Mouse (Mus musculus) MEL (cell line): ENCODE data around the gene Rdh5. TPM values are rescaled to one million over a fixed set of nuclear protein-coding genes. Genes with fewer than 3 reads are reported as not detected.

Source experiments
- DNase-seq: peaks from one replicate; pipeline ENCODE4 v3.0.0; 2011; ENCODE audit warnings: low read depth, low spot score
- H3K27ac ChIP-seq: 2 replicates; pipeline ENCODE4 v1.5.1; 2012; ENCODE audit warnings: low read depth, mild to moderate bottlenecking, control low read depth, low read length, moderate library complexity; ENCODE audit not compliant: control insufficient read depth
- H3K27me3 ChIP-seq, 2 experiments: fragments of 150-350 bp in 1 of 2; sonication (generic) in 1 of 2; 2 replicates each; pipeline ENCODE4 v1.6.1; 2012; ENCODE audit warnings: low read length in 2 of 2, mild to moderate bottlenecking in 2 of 2, improper control_type of control experiment in 1 of 2, moderate library complexity in 1 of 2; ENCODE audit not compliant: insufficient read depth in 2 of 2, control insufficient read depth in 1 of 2
- H3K36me3 ChIP-seq, 2 experiments: 2 replicates each; pipeline ENCODE4 v1.6.1; 2012 to 2014; ENCODE audit warnings: low read length in 2 of 2, improper control_type of control experiment in 1 of 2, inconsistent platforms in 1 of 2, mild to moderate bottlenecking in 1 of 2; ENCODE audit not compliant: insufficient read depth in 2 of 2, control insufficient read depth in 1 of 2
- H3K4me1 ChIP-seq, 2 experiments: fragments of 150-350 bp in 1 of 2; sonication (generic) in 1 of 2; 2 replicates each; pipeline ENCODE4 v1.6.1; 2012; ENCODE audit warnings: low read length in 2 of 2, improper control_type of control experiment in 1 of 2, mild to moderate bottlenecking in 1 of 2; ENCODE audit not compliant: insufficient read depth in 2 of 2, control insufficient read depth in 1 of 2
- H3K4me3 ChIP-seq, 2 experiments: fragments of 150-350 bp in 1 of 2; sonication (generic) in 1 of 2; 2 replicates each; pipeline ENCODE4 v1.5.1; 2012; ENCODE audit warnings: low read depth in 2 of 2, low read length in 2 of 2, mild to moderate bottlenecking in 2 of 2, moderate library complexity in 2 of 2, control low read depth in 1 of 2, improper control_type of control experiment in 1 of 2; ENCODE audit not compliant: control insufficient read depth in 1 of 2, insufficient read depth in 1 of 2
- H3K79me2 ChIP-seq: 2 replicates; pipeline ENCODE4 v1.6.1; 2012; ENCODE audit warnings: mild to moderate bottlenecking, low read length, moderate library complexity; ENCODE audit not compliant: control insufficient read depth, poor library complexity, insufficient read depth
- H3K9ac ChIP-seq: 2 replicates; pipeline ENCODE4 v1.6.1; 2012; ENCODE audit warnings: low read depth, mild to moderate bottlenecking, control low read depth, low read length, moderate library complexity; ENCODE audit not compliant: control insufficient read depth, poor library complexity, severe bottlenecking
- H3K9me3 ChIP-seq: fragments of 150-350 bp; sonication (generic); replicated peaks from 2 replicates; pipeline ENCODE4 v1.6.1; 2012; ENCODE audit warnings: mild to moderate bottlenecking, low read length, improper control_type of control experiment, moderate library complexity; ENCODE audit not compliant: insufficient read depth
- BHLHE40 ChIP-seq: IDR thresholded peaks from 2 replicates; pipeline ENCODE4 v1.6.1; 2012; ENCODE audit warnings: low read depth, mild to moderate bottlenecking, inconsistent platforms, low read length, improper control_type of control experiment, borderline replicate concordance
- CHD1 ChIP-seq: IDR thresholded peaks from 2 replicates; pipeline ENCODE4 v1.6.1; 2012; ENCODE audit warnings: low read depth, mild to moderate bottlenecking, inconsistent platforms, low read length, improper control_type of control experiment
- CHD2 ChIP-seq: IDR thresholded peaks from 2 replicates; pipeline ENCODE4 v1.6.1; 2011; ENCODE audit warnings: low read length, improper control_type of control experiment
- E2F4 ChIP-seq: IDR thresholded peaks from 2 replicates; pipeline ENCODE4 v1.6.1; 2011; ENCODE audit warnings: low read depth, low read length, improper control_type of control experiment, borderline replicate concordance
- ELF1 ChIP-seq: IDR thresholded peaks from 2 replicates; pipeline ENCODE4 v1.6.1; 2014; ENCODE audit warnings: low read depth, mild to moderate bottlenecking, inconsistent platforms, low read length, improper control_type of control experiment, moderate library complexity
- EP300 ChIP-seq, 2 experiments: IDR thresholded peaks; 2 replicates each; pipeline ENCODE4 v1.6.1; 2011; ENCODE audit warnings: improper control_type of control experiment in 2 of 2, low read length in 2 of 2, low read depth in 1 of 2, mild to moderate bottlenecking in 1 of 2
- ETS1 ChIP-seq: IDR thresholded peaks from 2 replicates; pipeline ENCODE4 v1.6.1; 2012; ENCODE audit warnings: low read depth, mild to moderate bottlenecking, inconsistent platforms, low read length, improper control_type of control experiment, moderate library complexity
- GABPA ChIP-seq: IDR thresholded peaks from 2 replicates; pipeline ENCODE4 v1.6.1; 2012; ENCODE audit warnings: low read depth, mild to moderate bottlenecking, inconsistent platforms, low read length, improper control_type of control experiment, moderate library complexity
- HCFC1 ChIP-seq: IDR thresholded peaks from 2 replicates; pipeline ENCODE4 v1.6.1; 2012; ENCODE audit warnings: low read depth, mild to moderate bottlenecking, inconsistent platforms, low read length, improper control_type of control experiment, moderate library complexity
- MAFK ChIP-seq: IDR thresholded peaks from 2 replicates; pipeline ENCODE4 v1.6.1; 2011; ENCODE audit warnings: low read depth, mild to moderate bottlenecking, low read length, improper control_type of control experiment, borderline replicate concordance
- MAZ ChIP-seq: IDR thresholded peaks from 2 replicates; pipeline ENCODE4 v1.6.1; 2012; ENCODE audit warnings: low read depth, mild to moderate bottlenecking, inconsistent platforms, low read length, improper control_type of control experiment
- MEF2A ChIP-seq: IDR thresholded peaks from 2 replicates; pipeline ENCODE4 v1.6.1; 2014; ENCODE audit warnings: low read depth, mild to moderate bottlenecking, inconsistent platforms, low read length, improper control_type of control experiment; ENCODE audit not compliant: poor library complexity, insufficient replicate concordance, severe bottlenecking; ENCODE audit errors: extremely low read depth
- MXI1 ChIP-seq: IDR thresholded peaks from 2 replicates; pipeline ENCODE4 v1.6.1; 2011; ENCODE audit warnings: mild to moderate bottlenecking, low read depth, low read length, improper control_type of control experiment
- MYB ChIP-seq: IDR thresholded peaks from 2 replicates; pipeline ENCODE4 v1.6.1; 2011; ENCODE audit warnings: mild to moderate bottlenecking, low read depth, low read length, improper control_type of control experiment
- MYC ChIP-seq: IDR thresholded peaks from 2 replicates; pipeline ENCODE4 v1.6.1; 2011; ENCODE audit warnings: low read depth, mild to moderate bottlenecking, low read length, improper control_type of control experiment, moderate library complexity
- NELFE ChIP-seq: IDR thresholded peaks from 2 replicates; pipeline ENCODE4 v1.6.1; 2011; ENCODE audit warnings: low read depth, low read length, improper control_type of control experiment
- NRF1 ChIP-seq: IDR thresholded peaks from 2 replicates; pipeline ENCODE4 v1.6.1; 2014; ENCODE audit warnings: low read depth, mild to moderate bottlenecking, inconsistent platforms, low read length, improper control_type of control experiment, moderate library complexity; ENCODE audit not compliant: poor library complexity, insufficient read depth, severe bottlenecking
- POLR2AphosphoS2 ChIP-seq: IDR thresholded peaks from 2 replicates; pipeline ENCODE4 v1.6.1; 2011; ENCODE audit warnings: low read length, improper control_type of control experiment
- POLR2AphosphoS5 ChIP-seq: IDR thresholded peaks from 2 replicates; pipeline ENCODE4 v1.6.1; 2012; ENCODE audit warnings: low read depth, borderline replicate concordance, mild to moderate bottlenecking, inconsistent platforms, low read length, moderate library complexity, mixed read lengths
- RCOR1 ChIP-seq: IDR thresholded peaks from 2 replicates; pipeline ENCODE4 v1.6.1; 2012; ENCODE audit warnings: low read depth, mild to moderate bottlenecking, inconsistent platforms, low read length, improper control_type of control experiment
- TCF12 ChIP-seq: IDR thresholded peaks from 2 replicates; pipeline ENCODE4 v1.6.1; 2014; ENCODE audit warnings: low read depth, mild to moderate bottlenecking, inconsistent platforms, low read length, improper control_type of control experiment, moderate library complexity
- UBTF ChIP-seq: IDR thresholded peaks from 2 replicates; pipeline ENCODE4 v1.6.1; 2012; ENCODE audit warnings: low read depth, mild to moderate bottlenecking, inconsistent platforms, low read length, improper control_type of control experiment, moderate library complexity, borderline replicate concordance; ENCODE audit not compliant: insufficient read depth
- USF1 ChIP-seq: IDR thresholded peaks from 2 replicates; pipeline ENCODE4 v1.6.1; 2014; ENCODE audit warnings: low read depth, mild to moderate bottlenecking, inconsistent platforms, low read length, improper control_type of control experiment, moderate library complexity
- USF2 ChIP-seq, 2 experiments: IDR thresholded peaks; 2 replicates each; pipeline ENCODE4 v1.6.1; 2011 to 2012; ENCODE audit warnings: improper control_type of control experiment in 2 of 2, low read length in 2 of 2, borderline replicate concordance in 1 of 2, inconsistent platforms in 1 of 2, low read depth in 1 of 2, mild to moderate bottlenecking in 1 of 2; ENCODE audit not compliant: insufficient read depth in 1 of 2
- ZC3H11A ChIP-seq: IDR thresholded peaks from 2 replicates; pipeline ENCODE4 v1.6.1; 2012; ENCODE audit warnings: low read depth, mild to moderate bottlenecking, inconsistent platforms, low read length, improper control_type of control experiment
- ZKSCAN1 ChIP-seq: IDR thresholded peaks from 2 replicates; pipeline ENCODE4 v1.6.1; 2012; ENCODE audit warnings: low read depth, mild to moderate bottlenecking, inconsistent platforms, low read length, improper control_type of control experiment, moderate library complexity
- ZNF384 ChIP-seq: IDR thresholded peaks from 2 replicates; pipeline ENCODE4 v1.6.1; 2012; ENCODE audit warnings: low read depth, mild to moderate bottlenecking, inconsistent platforms, low read length, improper control_type of control experiment
- polyA plus RNA-seq, 2 experiments: library from polyadenylated mRNA; stranded (reverse) in 1 of 2; unstranded in 1 of 2; fragments of >175 nt in 1 of 2; fragments of >200 nt in 1 of 2; gene quantifications; 2 replicates each; pipeline versions ENCODE4 v1.2.1 to v1.2.4; 2012; ENCODE audit warnings: low replicate concordance in 2 of 2, low read depth in 1 of 2; ENCODE audit not compliant: insufficient read length in 2 of 2, insufficient read depth in 1 of 2, missing spikeins in 1 of 2
- total RNA-seq: library from RNA; depleted of rRNA; stranded (reverse); fragments of 300-350 nt; gene quantifications from 2 replicates; pipeline ENCODE4 v1.2.3, GENCODE M21; 2012

The Rdh5 gene
- total and polyA plus RNA-seq, 3 experiments = 1.2 to 4.2 TPM; not detected in 1

DNA sequence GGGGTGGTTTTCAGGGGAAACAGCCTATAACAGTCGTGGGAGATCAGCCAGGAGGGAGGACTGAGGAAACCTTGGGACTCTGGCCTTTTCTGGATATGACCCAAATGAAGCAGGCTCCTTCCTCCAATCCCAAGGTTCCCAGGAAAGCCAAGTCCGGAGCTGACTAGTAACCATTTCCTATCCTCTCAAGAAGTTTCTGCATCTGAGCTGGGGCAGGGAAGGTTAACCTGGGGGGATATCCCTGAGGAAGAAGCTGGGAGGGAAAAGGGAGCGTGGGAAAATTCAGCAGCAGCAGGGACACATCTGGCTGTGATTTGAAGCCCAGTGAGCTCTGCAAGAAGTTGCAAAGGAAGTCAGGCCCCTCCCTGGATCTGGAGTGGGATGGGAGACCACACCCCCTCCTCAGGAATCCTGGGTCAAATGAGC is 1.9 kb downstream of the Rdh5 start:
- H3K27ac ChIP-seq = no peak overlapping the region
- H3K9me3 ChIP-seq = no peaks in the 10 kb centered on the region
- peaks cover 0 to 20% of the 10 kb centered on the region in 2 experiments; a peak in 3 of 4 replicates for H3K4me1 ChIP-seq
- peaks cover 0 to 2% of the 10 kb centered on the region in 2 experiments; a peak in 1 of 4 replicates for H3K36me3 ChIP-seq
- no peak overlapping the region for H3K4me3 ChIP-seq
- peaks cover 3% of the 10 kb centered on the region; the same call in 1 of the 2 replicates for H3K79me2 ChIP-seq
- H3K9ac ChIP-seq = no peak overlapping the region
- DNase-seq = no peak
- TF ChIP-seq MYB = no peak
- no peak for TF ChIP-seq NELFE
- TF ChIP-seq NRF1 = no peak
- TF ChIP-seq ELF1 = no peak
- no peak for TF ChIP-seq USF2 (IDR thresholded peaks at IDR 0.05; ENCODE audit: borderline replicate concordance in 1 of 2, insufficient read depth in 1 of 2, low read depth in 1 of 2, low read length in 2 of 2)
- TF ChIP-seq MYC = no peak
- TF ChIP-seq CHD1 = no peak
- TF ChIP-seq MEF2A = no peak
- TF ChIP-seq MAFK = no peak
- TF ChIP-seq GABPA = no peak
- TF ChIP-seq UBTF = no peak
- TF ChIP-seq HCFC1 = no peak
- TF ChIP-seq ETS1 = no peak
- no peak for TF ChIP-seq E2F4
- no peak for TF ChIP-seq CHD2
- TF ChIP-seq MXI1 = no peak
- TF ChIP-seq EP300 (IDR thresholded peaks at IDR 0.05; ENCODE audit: low read depth in 1 of 2, low read length in 2 of 2) = no peak
- TF ChIP-seq ZC3H11A = no peak
- no peak for TF ChIP-seq USF1
- H3K27me3 ChIP-seq = no peaks in the 10 kb centered on the region

DNA sequence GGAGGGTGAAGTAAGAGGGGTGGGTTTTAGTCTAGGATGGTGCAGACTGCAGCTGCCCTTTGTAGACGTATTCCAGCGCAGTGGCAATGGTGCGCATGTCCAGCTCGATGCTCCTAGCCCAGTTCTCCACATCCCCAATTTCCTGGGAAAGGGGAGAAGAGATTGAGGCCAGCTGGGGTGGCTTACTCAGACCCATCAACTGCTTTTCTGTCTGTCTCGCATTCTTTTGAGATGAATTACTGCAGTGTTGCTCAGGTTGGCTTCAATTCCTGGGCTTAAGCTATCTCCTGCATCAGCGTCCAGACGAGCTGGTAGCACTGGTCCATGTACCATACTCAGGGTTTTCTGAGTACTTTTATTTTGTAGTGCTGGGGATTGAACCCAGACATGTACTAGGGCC is 2.7 kb downstream of the Rdh5 start:
- peaks cover 3% of the 10 kb centered on the region; the same call in 1 of the 2 replicates for H3K79me2 ChIP-seq
- no peak overlapping the region for H3K27ac ChIP-seq
- H3K9ac ChIP-seq = no peak overlapping the region
- H3K4me1 ChIP-seq = peaks cover 0 to 20% of the 10 kb centered on the region in 2 experiments; a peak in 3 of 4 replicates
- peaks cover 0 to 2% of the 10 kb centered on the region in 2 experiments; a peak in 1 of 4 replicates for H3K36me3 ChIP-seq
- TF ChIP-seq MYC (no peak), HCFC1 (no peak), NELFE (no peak), POLR2AphosphoS2 (no peak), ZNF384 (no peak), RCOR1 (no peak), EP300 (IDR thresholded peaks at IDR 0.05; ENCODE audit: low read depth in 1 of 2, low read length in 2 of 2) (no peak), MAZ (no peak), CHD1 (no peak), UBTF (no peak), TCF12 (no peak), BHLHE40 (no peak), POLR2AphosphoS5 (no peak), ZKSCAN1 (no peak), MYB (no peak)
- no peaks in the 10 kb centered on the region for H3K9me3 ChIP-seq
- H3K27me3 ChIP-seq = no peaks in the 10 kb centered on the region
- DNase-seq = no peak
- H3K4me3 ChIP-seq = no peak overlapping the region
